Mouse (Mus musculus): Measurements from ENCODE around the gene Tm9sf4.

The Tm9sf4 gene

GRCm38 (mm10) chr2:153157270-153157669, 3.8 kb upstream of the Tm9sf4 start:
- no peak for DNase-seq (ENCODE audit: low spot score in 2 of 2)

DNA sequence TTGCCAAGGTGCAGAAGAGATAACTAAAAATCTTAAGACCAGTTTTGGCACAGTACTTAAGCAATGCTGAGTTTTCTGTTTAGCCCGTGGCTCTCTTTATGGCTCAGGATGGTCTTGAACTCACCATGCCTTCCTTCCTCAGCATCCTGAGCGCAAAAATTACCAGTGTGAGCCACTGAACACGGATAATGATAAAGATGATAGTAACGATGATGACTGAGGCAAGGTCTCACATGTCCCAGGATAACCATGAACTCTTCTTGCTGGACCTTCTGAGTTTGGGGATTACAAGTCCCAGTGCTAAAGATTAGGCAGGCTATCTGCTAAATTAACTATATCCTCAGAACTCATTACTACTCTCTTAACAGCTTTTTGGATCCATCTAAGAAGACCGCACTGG, 970 bp upstream of the Tm9sf4 start:
- no peak for DNase-seq (ENCODE audit: low spot score in 2 of 2)

DNA sequence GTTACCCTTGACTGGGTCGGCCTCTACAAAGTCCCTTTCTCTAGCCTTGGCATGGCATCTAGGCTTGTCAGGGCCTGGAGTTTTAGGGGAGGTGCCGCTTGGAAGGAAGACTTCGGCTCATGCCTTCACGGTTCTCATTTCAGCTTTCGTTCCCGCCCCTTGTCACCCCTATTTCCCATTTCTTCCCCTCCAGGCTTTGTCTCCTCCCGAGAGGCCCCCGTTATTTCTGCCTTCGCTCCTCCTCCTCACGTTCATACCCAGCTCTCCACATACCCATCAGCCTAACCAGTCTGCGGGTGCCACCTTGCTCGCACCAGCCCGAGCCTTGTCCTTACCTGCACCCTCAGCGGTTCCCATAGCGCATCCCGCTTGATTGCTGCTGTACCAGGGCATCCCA, 579 bp downstream of the Tm9sf4 start:
- DNase-seq (ENCODE audit: low spot score in 2 of 2) = no peak

DNA sequence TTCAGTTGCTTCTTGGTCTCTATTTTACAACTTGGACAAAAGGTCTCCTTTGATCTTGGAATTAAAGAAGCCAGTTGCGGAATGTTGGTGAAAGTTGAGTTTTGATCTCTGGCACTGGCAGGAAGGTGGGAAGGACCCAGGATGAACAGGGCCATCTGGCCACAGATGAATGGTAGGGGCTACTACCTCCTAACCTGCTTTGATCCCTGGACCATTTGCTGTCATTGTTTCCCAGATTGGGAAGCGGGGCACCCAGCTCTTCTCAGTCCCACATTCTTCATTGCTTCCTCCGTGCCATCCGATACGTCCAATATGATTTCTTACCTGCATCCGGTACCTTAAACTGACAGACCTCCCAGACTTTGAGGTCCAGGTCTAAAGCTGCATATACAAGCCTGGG, 6.0 kb downstream of the Tm9sf4 start:
- DNase-seq (ENCODE audit: low spot score in 2 of 2) = no peak

- no peak for DNase-seq (ENCODE audit: low spot score in 2 of 2)
Observed at GRCm38 (mm10) chr2:153168134-153168820, 7.2 kb downstream of the Tm9sf4 start.

DNA sequence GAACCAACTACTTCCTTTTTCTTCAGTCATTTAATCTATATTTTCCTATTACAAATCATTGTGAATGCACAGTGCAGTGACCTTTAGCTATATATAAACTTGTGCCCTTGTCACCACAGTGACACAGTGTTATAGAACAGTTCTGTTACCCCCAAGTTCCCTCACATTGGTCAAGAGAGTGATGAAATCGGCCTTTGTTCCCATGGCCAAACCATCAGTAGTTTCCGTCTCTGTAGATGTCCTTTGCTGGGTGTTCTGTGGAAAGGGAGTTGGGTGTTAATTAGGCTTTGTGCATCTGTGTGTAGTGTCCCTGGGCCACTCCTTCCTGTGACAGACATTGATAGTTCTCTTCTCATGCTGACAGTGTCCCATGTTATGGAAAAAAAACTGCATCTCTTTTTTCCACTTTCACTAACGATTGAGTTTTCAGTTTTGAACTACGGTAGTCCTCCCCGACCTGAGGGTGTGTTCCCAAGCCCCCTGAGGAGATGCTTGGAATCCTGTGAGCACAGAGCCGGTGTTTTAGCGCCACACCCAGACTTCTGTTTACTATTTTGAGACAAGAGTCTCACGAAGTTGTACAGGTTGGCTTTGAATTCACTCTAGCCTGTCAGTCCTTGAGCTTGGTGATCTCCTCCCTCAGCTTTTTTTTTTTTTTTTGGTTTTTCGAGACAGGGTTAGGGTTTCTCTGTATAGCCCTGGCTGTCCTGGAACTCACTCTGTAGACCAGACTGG, 9.6 kb downstream of the Tm9sf4 start:
- no peak for DNase-seq (ENCODE audit: low spot score in 2 of 2)

- DNase-seq (ENCODE audit: low spot score in 2 of 2) = no peak
Observed at GRCm38 (mm10) chr2:153171966-153172365, 10.9 kb downstream of the Tm9sf4 start.

DNA sequence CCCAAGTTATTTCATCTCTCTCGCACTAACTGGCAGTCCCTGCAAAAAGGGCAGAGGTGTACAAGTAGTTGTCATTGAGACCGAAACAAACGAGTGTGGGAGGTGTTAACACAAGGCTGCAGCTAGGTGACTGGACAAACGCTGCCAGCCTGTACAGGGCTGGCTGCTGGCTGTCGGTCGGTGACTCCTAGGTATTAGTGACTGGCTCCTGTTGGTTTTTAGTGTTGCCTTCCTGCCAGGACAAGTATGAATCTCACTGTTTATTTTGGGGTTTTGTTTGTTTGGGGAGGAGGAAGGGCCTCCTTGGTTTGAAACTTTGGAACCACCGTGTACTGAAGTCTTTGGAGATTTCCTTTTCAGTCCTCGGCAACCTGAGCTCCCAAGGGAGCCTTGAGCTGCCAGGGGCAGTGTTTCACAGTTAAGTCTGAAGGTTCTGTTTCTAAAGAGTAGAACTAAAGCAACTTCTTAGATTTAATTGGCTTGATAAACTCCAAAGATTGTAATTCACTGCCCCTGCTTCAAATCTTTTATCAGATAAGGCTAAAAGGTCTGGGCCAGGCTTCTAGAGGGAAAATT, 15.0 kb downstream of the Tm9sf4 start:
- no peak for DNase-seq (ENCODE audit: low spot score in 2 of 2)

GRCm38 (mm10) chr2:153177188-153177587, 16.1 kb downstream of the Tm9sf4 start:
- DNase-seq (ENCODE audit: low spot score in 2 of 2) = no peak

GRCm38 (mm10) chr2:153179126-153179860, 18.2 kb downstream of the Tm9sf4 start:
- no peak for DNase-seq (ENCODE audit: low spot score in 2 of 2)

GRCm38 (mm10) chr2:153179961-153180360, 18.9 kb downstream of the Tm9sf4 start:
- DNase-seq (ENCODE audit: low spot score in 2 of 2) = no peak

GRCm38 (mm10) chr2:153186176-153186591, 25.1 kb downstream of the Tm9sf4 start:
- DNase-seq (ENCODE audit: low spot score in 2 of 2) = no peak

DNA sequence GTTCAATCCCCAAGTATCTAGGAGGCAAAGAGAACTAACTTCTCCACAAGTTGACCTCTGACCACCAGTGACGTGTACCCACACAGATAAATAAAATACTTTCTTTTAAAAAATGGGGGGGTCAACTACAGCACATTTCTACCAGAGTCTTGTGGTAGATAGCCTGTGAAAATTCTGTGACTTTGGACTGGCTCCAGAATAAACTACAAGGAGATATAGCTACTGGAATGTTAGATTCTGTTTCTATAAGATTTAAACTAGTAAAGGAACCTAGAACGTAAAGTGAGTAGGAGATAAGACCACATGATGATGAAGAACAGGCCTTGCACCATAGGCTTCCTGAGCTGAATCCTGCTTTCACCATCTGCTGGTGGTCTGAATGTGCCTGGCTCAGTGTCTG, 26.7 kb downstream of the Tm9sf4 start:
- DNase-seq (ENCODE audit: low spot score in 2 of 2) = no peak

GRCm38 (mm10) chr2:153191242-153191641, 30.1 kb downstream of the Tm9sf4 start:
- no peak for DNase-seq (ENCODE audit: low spot score in 2 of 2)

GRCm38 (mm10) chr2:153194255-153194654, 33.2 kb downstream of the Tm9sf4 start:
- no peak for DNase-seq (ENCODE audit: low spot score in 2 of 2)

GRCm38 (mm10) chr2:153198485-153198884, 37.4 kb downstream of the Tm9sf4 start:
- DNase-seq (ENCODE audit: low spot score in 2 of 2) = no peak

DNA sequence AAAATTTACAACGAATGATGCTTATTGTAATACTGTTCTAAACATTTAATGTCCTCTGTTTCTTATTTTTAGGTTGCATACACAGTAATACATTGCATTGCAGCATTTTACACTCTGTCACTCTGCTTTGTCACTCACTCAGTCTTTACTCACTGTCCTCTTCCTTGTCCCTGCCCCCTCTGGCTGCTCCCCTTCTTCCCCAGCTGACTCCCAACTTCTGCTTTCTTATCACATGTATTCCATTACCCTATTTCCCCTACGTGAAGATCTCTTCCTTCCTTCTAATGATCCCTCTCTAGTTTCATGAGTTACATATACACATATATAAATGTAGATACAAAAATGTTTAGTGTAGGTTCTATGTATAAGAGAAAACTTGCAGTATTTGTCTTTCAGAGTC, 38.0 kb downstream of the Tm9sf4 start:
- no peak for DNase-seq (ENCODE audit: low spot score in 2 of 2)

DNA sequence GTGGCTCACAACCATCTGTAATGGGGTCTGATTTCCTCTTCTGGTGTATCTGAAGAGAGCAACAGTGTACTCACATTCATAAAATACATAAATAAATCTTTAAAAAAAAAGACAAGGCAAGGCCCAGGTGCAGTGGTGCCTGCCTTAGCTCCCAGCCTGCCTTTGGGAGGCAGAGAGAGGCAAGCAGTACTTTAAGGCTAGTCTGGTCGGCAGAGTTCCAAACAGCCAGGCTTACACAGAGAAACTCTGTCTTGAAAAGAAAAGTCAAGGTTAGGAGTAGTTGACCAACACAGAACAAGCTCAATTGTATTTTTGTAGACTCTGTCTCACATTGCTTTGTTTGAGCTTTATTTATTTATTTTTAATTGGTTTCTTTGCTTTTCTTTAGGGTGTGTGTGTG, 41.7 kb downstream of the Tm9sf4 start:
- DNase-seq (ENCODE audit: low spot score in 2 of 2) = no peak

DNA sequence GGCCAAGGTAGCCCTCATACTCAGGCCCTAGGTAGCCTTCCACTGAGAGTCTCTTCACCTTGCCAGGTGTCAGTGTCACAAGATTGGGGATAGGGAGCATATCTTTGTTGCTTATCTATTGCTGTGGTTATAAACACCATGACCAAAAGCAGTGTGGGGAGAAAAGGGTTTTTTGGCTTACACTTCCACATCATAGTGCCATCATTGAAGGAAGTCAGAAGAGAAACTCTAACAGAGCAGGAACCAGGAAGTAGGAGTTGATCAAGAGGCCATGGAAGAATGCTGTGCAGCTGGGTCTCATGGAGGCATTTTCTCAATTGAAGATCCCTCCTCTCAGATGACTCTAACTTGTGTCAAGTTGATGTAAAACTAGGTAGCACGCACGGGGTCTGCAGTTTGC, 47.0 kb downstream of the Tm9sf4 start:
- no peak for DNase-seq (ENCODE audit: low spot score in 2 of 2)

DNA sequence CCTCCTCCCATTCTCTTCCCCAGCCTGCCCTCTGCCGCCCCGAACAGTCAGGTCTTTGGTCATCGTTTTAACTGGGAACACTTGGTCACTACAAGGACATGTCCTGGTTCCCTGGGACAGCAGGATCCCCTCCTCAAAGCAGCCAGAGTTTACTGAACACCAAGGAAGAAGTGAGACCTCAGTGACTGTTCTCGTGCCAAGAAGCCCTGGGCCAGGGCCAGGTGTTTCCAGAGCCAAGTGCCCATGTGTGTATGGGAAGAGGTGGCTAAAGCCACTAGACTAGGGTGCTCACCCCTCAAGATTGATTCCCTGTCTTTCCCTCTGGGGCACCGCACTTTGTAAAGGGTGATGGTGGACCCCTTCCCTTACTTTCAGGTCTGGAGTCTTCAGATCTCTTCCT, 48.2 kb downstream of the Tm9sf4 start:
- no peak for DNase-seq (ENCODE audit: low spot score in 2 of 2)

GRCm38 (mm10) chr2:153211451-153211850, 50.3 kb downstream of the Tm9sf4 start:
- DNase-seq (ENCODE audit: low spot score in 2 of 2) = no peak

- DNase-seq (ENCODE audit: low spot score in 2 of 2) = no peak
Observed at GRCm38 (mm10) chr2:153213351-153213750, 52.2 kb downstream of the Tm9sf4 start.
